28 mouse cellular contexts compared by ENCODE assay signal in the genomic region with DNA sequence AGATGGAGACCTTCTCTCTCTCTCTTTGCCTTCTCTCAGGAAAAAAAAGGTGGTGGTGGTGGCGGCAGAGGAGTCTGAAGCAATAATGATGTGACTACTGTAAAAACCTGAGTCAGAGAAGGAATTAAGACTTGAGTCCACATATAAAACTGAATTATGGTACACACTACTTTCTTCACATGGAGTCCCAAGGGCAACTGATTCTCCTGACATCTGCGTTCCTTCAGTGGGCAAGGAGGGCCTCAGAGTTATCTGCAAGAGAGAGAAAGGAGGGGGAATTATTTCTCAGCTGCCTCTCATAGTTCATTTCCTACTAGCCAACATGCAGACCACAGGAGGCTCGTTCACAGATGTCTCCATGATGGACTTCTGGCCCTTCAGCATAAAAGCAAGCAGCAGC.
"Had no signal": no experiment of that assay in that cellular context is flagged by ENCODE, and none has a peak within 500 bp of the region (broad histone marks: within the 10 kb centered on the region; RNA-seq: fewer than 3 reads in every experiment).

No protein-coding gene starts in this region.

- DNase-seq: cerebellum, adult 18-20 months; cerebellum, adult 2 months; cerebellum, adult 8-10 months; cerebellum, adult 9-10 months; cerebellum, adult 9-11 months; cerebellum, postnatal 10 days; cerebellum, postnatal 14 days; cerebellum, postnatal 25 days; cerebellum, postnatal 36 days; embryo, embryonic 11 days; forebrain, postnatal 0 days; gastrocnemius, adult 2 months; gastrocnemius, postnatal 10 days; gastrocnemius, postnatal 14 days; gastrocnemius, postnatal 25 days; gastrocnemius, postnatal 36 days; heart, adult 18-20 months had no signal

- H3K4me3 ChIP-seq: embryonic facial prominence, embryonic 10.5 days; embryonic facial prominence, embryonic 12.5 days; embryonic facial prominence, embryonic 13.5 days; embryonic facial prominence, embryonic 15.5 days; erythroblast, embryonic 14.5 days; forebrain, embryonic 10.5 days; forebrain, embryonic 12.5 days; forebrain, embryonic 13.5 days; forebrain, embryonic 15.5 days; gastrocnemius, adult 2 months had no signal

- H3K4me2 ChIP-seq: embryonic facial prominence, embryonic 12.5 days; embryonic facial prominence, embryonic 13.5 days; embryonic facial prominence, embryonic 15.5 days; forebrain, embryonic 12.5 days; forebrain, embryonic 13.5 days; forebrain, embryonic 15.5 days had no signal

- H3K36me3 ChIP-seq: embryonic facial prominence, embryonic 10.5 days; embryonic facial prominence, embryonic 12.5 days; embryonic facial prominence, embryonic 13.5 days; embryonic facial prominence, embryonic 15.5 days; forebrain, embryonic 10.5 days; forebrain, embryonic 12.5 days; forebrain, embryonic 15.5 days had no signal

- H3K27ac ChIP-seq: embryonic facial prominence, embryonic 10.5 days; embryonic facial prominence, embryonic 12.5 days; embryonic facial prominence, embryonic 13.5 days; embryonic facial prominence, embryonic 15.5 days; forebrain, embryonic 10.5 days; forebrain, embryonic 12.5 days; forebrain, embryonic 13.5 days; forebrain, embryonic 15.5 days; gastrocnemius, adult 2 months had no signal

- H3K9ac ChIP-seq: embryonic facial prominence, embryonic 12.5 days; embryonic facial prominence, embryonic 13.5 days; embryonic facial prominence, embryonic 15.5 days; forebrain, embryonic 12.5 days; forebrain, embryonic 13.5 days; forebrain, embryonic 15.5 days; forebrain, postnatal 0 days had no signal

- ATAC-seq: forebrain, embryonic 13.5 days; forebrain, embryonic 14.5 days; forebrain, embryonic 15.5 days; forebrain, embryonic 16.5 days; forebrain, postnatal 0 days had no signal

- H3K27me3 ChIP-seq: embryonic facial prominence, embryonic 12.5 days; embryonic facial prominence, embryonic 13.5 days; embryonic facial prominence, embryonic 15.5 days; forebrain, embryonic 12.5 days; forebrain, embryonic 13.5 days; forebrain, embryonic 15.5 days had no signal

- H3K4me1 ChIP-seq: embryonic facial prominence, embryonic 12.5 days; embryonic facial prominence, embryonic 13.5 days; embryonic facial prominence, embryonic 15.5 days; forebrain, embryonic 10.5 days; forebrain, embryonic 12.5 days; forebrain, embryonic 13.5 days; forebrain, embryonic 15.5 days had no signal

- H3K9me3 ChIP-seq: embryonic facial prominence, embryonic 10.5 days; embryonic facial prominence, embryonic 12.5 days; embryonic facial prominence, embryonic 13.5 days; embryonic facial prominence, embryonic 15.5 days; forebrain, embryonic 10.5 days; forebrain, embryonic 12.5 days; forebrain, embryonic 13.5 days; forebrain, embryonic 15.5 days had no signal
